Mouse (Mus musculus) adrenal gland, postnatal 14 days (tissue): ENCODE data around the gene AW549877. TPM values are rescaled to one million over a fixed set of nuclear protein-coding genes. Genes with fewer than 3 reads are reported as not detected.

ENCODE experiments used
- DNase-seq: peaks from one replicate; pipeline ENCODE4 v3.0.0; 2021; ENCODE audit warnings: mixed read lengths
- long read RNA-seq, 2 experiments: library from polyadenylated mRNA; stranded (forward); transcript quantifications; one replicate each; pipeline ENCODE4 v2.0.0; 2021
- total RNA-seq: library from RNA; stranded (reverse); gene quantifications from 2 replicates; pipeline ENCODE4 v1.2.3, GENCODE M21; 2021

AW549877 gene
- 49.0 and 52.0 TPM in 2 replicates for total RNA-seq
- long read RNA-seq, experiment 1, full-length matches to known transcripts = 10 of 23 reads
- long read RNA-seq, experiment 1, partial matches to known transcripts = 1 of 23 reads
- long read RNA-seq, experiment 1, other reads (novel, unspliced or antisense) = 12 of 23 reads
- long read RNA-seq, experiment 2, full-length matches to known transcripts = 10 of 20 reads
- long read RNA-seq, experiment 2, partial matches to known transcripts = 1 of 20 reads
- long read RNA-seq, experiment 2, other reads (novel, unspliced or antisense) = 9 of 20 reads

DNA sequence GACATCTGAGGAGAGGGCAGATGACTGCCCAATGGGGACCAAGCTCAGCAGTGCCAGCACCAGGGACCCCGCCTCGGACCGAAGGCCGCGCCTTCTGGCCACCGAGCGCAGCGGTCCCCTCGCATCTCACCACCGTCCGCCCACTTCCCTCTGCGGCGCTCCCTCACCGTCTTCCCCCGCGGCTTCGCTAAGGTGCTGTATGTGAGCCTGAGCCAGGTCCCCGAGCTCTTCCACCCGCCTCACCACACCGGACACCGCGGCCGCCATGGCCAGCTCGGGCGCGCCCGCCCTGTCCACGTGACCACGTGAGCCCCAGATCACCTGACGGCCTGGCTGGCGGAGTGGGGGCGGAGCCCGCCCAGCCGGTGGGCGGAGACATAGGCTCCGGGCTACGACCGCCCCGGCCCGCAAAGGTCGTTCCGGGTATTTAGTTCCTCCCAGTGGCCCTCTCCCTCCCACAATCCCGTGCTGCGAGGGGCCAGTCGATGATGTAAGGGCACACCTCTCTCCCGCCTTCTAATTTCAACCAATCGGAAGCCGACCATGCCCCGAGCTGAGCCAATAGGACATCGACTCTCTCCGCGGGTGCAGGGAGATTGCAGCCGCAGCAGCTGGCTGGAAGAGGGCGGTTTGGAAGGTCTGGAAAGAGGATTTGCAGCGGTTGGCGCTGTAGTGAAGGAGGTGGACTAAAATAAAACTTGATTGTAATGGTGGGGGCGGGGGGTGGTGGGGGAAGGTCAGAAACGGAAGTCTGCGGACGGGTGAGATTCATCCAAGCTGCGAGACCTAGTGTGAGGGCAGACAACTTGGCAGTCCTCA lies at the start of gene AW549877:
Gene AW549877 (minus strand): TSS at position 297 of the 819 bp plus-strand sequence.
- DNase-seq = peak; percentile 99

GRCm38 (mm10) chr15:4043032-4043471 lies 47.5 kb upstream of the AW549877 start:
- no peak for DNase-seq

GRCm38 (mm10) chr15:4042423-4042822 lies 46.9 kb upstream of the AW549877 start:
- no peak for DNase-seq

DNA sequence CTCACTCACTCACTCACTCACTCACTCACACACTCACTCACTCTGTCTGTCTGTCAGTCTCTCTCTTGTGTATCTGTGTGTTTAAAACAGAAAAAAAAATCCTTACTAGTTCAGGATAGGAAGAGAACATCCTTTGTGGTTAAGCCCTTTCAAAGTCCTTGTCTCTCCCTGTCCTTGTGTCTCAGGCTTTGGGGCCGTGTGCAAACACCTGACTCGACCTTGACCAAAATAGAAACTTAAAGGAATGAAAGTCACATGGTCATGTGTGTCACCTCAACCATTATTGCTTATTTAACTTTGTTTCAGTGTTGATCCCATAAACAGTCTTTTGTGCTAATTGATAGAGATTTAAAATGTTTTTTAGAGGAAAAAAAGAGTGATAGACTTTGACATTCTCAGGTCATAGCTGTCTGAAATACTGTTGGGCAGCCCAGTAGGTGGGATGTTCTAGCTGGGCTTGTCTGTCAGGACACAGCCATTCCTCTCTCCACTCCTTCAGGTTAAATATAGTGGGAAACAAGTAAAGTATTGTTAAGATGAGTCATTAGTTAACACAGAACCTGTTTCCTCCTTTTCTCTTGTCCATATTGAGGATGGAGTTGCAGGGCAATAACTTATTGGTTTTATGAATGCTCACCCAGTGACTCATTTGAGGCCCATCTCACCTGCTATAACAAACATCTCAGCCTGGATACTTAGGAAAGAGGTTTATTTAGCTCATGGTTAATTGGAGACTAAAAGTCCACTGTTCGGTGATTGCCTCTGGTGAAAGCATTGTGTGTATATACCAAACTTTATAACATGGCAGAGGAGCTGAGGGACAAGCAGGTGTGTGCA lies 37.8 kb upstream of the AW549877 start:
- DNase-seq = peak; percentile 21

DNA sequence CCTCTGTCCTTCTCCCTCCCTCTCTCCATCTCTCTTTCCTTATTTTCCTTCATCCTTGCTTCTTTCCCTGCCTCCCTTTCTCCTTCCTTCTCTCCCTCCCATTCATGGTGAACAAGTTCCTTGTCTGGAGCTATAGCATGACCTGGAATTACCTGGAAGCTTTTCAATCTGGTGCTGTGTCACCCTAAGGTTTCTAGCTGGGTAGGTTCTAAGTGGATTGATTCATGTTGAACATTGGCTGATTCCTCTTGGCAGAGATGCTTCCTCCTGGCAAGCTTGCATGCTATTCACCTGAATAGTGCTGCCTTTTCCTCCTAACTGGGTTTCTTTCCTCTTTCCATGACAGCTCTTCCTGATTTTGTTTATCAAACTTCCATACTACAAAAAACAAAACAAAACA lies 33.4 kb upstream of the AW549877 start:
- DNase-seq = no peak

GRCm38 (mm10) chr15:4028411-4028700 lies 32.8 kb upstream of the AW549877 start:
- no peak for DNase-seq

GRCm38 (mm10) chr15:4027671-4028410 lies 32.3 kb upstream of the AW549877 start:
- no peak for DNase-seq

DNA sequence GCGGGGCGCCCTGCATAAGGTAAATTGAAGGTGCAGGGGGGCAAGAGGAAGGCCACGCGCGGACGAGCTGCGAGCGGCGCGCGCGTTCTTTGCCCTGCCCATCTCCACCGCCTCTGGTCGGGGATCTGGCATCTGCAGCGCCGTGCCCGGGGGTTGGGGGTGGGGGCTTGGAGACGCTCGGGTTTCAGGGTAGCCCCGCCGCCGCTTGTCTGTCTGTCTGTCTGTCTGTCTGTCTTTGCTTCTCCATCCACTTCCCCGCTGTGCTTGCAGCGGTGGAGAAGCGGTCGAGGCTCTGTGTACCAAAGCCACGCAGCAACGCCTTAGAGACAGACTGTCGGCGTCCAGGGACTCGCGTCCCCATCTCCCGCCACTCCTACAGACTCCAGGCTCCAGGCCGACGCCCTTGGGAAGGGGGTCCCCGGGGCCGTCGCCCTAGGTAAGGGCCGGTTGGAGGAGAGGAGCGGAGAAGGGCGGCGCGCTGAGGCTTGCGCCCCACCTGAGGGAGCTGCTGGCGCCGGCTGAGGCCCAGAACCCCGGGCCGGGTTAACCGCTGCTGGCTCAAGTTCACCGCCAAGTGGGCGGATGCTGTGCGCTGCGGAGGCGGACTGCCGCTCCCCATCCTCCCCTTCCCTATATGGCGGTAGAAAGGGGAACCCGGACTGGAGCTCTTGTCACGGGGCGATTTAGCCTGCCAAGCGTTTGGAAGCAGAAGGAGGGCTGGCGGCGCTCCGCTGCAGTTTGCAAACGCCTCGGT lies 31.5 kb upstream of the AW549877 start:
- peak; percentile 88 for DNase-seq

- DNase-seq = peak; percentile 92
Observed at GRCm38 (mm10) chr15:4026231-4026773, 30.8 kb upstream of the AW549877 start, which contains the start of gene Oxct1. Gene Oxct1 (plus strand): TSS chr15:4026383.

DNA sequence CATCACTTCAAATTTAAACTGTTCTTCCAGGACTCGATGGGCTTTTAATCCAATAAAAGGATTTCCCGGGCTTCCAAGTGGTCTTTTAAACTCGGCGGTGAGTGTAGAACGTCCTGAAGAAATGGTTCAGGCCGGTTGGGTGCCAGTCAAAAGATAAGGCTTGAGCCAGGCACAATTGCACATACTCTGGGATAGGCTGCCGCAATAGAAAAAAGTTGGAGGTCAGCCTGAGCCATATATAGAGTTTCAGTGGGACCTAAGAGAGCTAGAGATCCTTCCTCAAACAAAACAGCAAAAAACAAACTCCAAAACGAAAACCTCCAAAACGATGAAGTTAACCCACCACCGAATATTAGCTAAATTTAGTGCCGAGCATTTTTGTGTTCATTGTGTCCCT lies 30.0 kb upstream of the AW549877 start:
- peak; percentile 18 for DNase-seq

DNA sequence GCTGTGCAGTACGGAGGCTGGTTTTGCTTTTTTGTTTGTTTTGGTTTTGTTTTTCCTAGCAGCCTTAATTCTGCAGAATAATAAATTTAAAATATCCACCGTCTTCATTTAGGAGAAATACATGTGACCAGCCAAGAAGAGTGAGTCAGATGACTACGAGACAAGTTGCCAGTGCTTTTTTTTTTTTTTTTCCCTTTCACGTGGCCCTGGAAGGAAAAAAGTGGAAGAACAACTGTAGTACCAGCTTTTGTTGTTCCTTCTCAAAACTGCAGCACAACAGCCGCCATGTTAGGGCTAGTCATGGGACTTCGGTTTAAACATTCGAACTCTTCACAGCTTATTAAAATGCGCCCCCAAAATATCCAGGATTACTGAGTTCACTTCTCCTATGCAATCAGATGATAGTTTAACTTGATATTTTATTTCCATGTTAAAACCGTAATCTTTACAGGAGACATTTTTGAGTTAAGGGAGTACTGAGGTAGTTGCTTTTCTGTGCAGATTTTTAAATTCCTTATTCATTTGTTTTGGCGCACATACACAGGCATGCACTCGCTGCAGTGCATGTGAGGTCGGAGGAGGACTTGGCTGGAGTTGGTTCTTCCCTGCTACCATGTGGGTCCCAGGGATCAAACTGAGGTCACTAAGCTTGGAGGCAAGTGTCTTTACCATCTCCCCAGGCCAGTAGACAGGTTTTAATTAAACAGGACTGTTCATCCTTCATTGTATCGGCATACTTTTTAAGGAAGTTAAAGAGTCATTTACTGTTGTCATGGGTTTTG lies 29.4 kb upstream of the AW549877 start:
- no peak for DNase-seq

GRCm38 (mm10) chr15:4023747-4024146 lies 28.2 kb upstream of the AW549877 start:
- DNase-seq = no peak

DNA sequence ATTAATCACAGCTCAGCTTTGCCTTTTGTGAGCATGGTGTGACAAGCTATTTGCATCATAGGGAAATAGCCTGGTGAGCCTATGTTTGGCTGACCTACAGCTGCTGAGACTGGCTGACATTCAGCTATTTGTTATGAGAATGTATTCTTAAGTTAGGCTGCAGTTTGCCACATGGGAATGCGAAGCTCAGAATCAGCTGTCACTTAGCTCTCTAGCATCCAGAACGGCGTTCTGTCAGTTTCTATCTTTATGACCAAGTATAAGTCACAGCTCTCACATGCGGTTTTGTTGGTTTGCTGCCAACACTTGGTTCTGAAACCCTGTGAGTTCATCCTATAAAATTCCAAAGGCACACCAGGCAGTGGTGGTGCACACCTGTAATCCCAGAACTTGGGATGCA lies 25.2 kb upstream of the AW549877 start:
- DNase-seq = no peak

DNA sequence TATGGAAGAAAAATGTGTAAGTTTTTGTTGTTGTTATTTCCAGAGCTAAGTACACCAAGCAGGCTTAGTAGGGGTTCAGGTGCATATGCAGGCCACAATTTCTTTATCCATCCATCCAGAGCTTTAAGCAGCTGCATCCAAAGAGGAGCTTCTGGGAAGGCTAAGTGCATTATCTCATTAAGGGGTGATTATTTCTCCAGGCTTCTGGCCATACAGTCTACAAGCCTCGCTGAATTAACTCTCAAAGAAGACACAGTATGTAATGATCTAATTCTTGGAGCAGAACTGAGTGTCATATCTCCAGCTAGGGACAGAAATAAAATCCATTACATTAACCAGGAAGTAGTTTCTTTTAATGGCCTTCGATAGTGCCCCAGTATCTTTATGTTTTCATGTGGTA lies 18.3 kb upstream of the AW549877 start:
- DNase-seq = no peak

DNA sequence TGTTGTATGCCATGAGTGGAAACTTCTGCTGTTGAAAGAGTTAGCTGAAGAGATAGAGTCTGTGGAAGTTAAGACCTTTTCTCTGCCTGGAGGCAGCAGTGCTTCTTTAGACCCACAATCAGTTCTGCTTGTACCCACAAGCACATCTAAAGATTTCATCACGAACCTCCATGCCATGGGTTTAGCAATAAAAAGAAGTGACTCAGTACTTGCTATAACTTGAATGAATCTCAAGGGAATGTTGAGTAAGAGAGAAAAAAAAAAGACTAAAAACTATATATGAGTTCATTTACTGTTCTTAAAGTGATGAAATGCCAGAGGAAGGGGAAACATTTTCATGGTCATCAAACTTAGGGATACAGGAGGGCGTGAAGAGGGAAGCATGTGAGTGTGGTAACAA lies 5.0 kb upstream of the AW549877 start:
- no peak for DNase-seq

DNA sequence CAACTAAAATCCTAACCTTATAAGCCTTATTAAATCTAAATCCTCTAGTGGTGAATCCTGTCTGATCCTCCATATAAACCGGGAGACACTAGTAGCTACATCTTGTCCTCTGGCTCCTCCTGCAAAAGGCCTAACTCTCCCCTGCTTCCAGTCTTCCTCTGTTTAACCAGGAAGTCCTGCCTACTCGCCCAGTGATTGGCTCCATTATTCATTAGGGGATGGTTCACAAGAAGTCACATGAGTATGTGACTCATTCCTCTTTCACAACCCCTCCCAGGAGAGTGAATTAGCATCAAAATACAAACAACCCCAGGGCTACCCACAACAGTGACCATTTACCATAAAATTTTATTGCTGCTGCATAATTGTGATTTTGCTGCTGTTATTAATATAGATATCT lies 3.6 kb upstream of the AW549877 start:
- DNase-seq = peak; percentile 26

DNA sequence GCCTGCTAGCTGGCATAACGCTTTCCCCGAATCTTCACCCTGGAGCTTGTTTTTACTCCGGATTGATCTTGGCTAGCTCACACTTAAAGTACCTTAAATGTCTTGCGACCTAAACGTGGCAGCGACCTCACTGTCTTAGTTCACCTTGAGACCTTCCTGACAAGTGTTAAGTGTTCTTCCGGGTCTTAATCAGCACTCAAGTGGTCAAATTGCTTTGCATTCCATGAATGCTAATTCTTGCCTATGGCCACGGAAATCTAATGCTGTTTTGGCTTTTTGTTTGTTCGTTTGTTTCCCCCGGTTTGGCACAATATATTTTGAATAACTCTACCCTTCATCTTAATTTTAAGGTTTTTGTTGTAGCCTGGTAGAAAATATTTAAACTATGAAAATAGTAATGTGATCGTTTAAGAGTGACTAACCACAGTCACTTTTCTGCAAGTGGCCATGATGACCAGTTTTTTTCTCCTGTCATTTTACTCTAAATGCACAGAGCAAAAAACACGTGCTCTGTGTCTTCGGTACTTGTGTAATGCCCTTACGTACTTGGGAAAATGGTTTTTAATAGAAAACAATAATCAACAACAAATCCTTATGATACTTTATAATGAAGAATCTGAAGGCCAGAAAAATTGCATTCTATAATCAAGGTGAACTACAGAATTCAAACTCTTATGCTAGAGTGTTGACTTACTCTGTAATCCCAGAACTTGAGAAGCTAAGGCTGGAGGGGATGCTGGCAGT lies 895 bp upstream of the AW549877 start:
- no peak for DNase-seq

- DNase-seq = no peak
Observed at GRCm38 (mm10) chr15:3994852-3995447, 594 bp downstream of the AW549877 start.

- peak; percentile 74 for DNase-seq
Observed at GRCm38 (mm10) chr15:3987981-3988380, 7.6 kb downstream of the AW549877 start.
